Mouse (Mus musculus) stomach, embryonic 14.5 days (tissue): ENCODE measurements around the gene Moap1. TPM values are rescaled to one million over a fixed set of nuclear protein-coding genes. Genes with fewer than 3 reads are reported as not detected.
A peak's percentile ranks its signal among the peaks of the same experiment; 100 is the strongest.

Experiments used
- ATAC-seq: fragments of 200-750 bp; cut with Nextera tagmentation; 2 replicates; pipeline ENCODE4 v1.8.0; 2017; ENCODE audit warnings: low read depth, moderate TSS enrichment; ENCODE audit not compliant: insufficient number of reproducible peaks, insufficient read depth, low FRiP score
- H3K27ac ChIP-seq: fragments of 300-500 bp; sonication (generic); 2 replicates; pipeline ENCODE4 v1.5.1; 2014; ENCODE audit warnings: mild to moderate bottlenecking, low read length, moderate library complexity, mixed read lengths
- H3K27me3 ChIP-seq: fragments of 300-500 bp; sonication (generic); 2 replicates; pipeline ENCODE4 v1.6.1; 2014; ENCODE audit warnings: low read length, control low read depth, mixed read lengths; ENCODE audit not compliant: control insufficient read depth, insufficient read depth
- H3K36me3 ChIP-seq: fragments of 300-500 bp; sonication (generic); 2 replicates; pipeline ENCODE4 v1.6.1; 2014; ENCODE audit warnings: mild to moderate bottlenecking, control low read depth, low read length, moderate library complexity, mixed read lengths; ENCODE audit not compliant: control insufficient read depth, insufficient read depth
- H3K4me1 ChIP-seq: fragments of 300-500 bp; sonication (generic); 2 replicates; pipeline ENCODE4 v1.6.1; 2014; ENCODE audit warnings: low read length, control low read depth, mixed read lengths; ENCODE audit not compliant: control insufficient read depth, insufficient read depth
- H3K4me2 ChIP-seq: fragments of 300-500 bp; sonication (generic); replicated peaks from 2 replicates; pipeline ENCODE4 v1.6.1; 2014; ENCODE audit warnings: low read depth, low read length, control low read depth
- H3K4me3 ChIP-seq: fragments of 300-500 bp; sonication (generic); 2 replicates; pipeline ENCODE4 v1.5.1; 2014; ENCODE audit warnings: low read depth, low read length, control low read depth
- H3K9ac ChIP-seq: fragments of 300-500 bp; sonication (generic); replicated peaks from 2 replicates; pipeline ENCODE4 v1.6.1; 2014; ENCODE audit warnings: low read depth, mild to moderate bottlenecking, control low read depth, low read length, moderate library complexity, mixed read lengths
- H3K9me3 ChIP-seq: fragments of 300-500 bp; sonication (generic); 2 replicates; pipeline ENCODE4 v1.6.1; 2016; ENCODE audit warnings: low read depth, low read length, control low read depth; ENCODE audit not compliant: control insufficient read depth
- WGBS: fragments of 180-500 bp; shearing (Covaris S2); extraction: QIAGEN DNeasy Blood & Tissue Kit; methylation state at CpG from one replicate; pipeline ENCODE4 v1.1.7; 2014; 5-methylcytosine and 5-hydroxymethylcytosine counted together
- polyA plus RNA-seq: library from polyadenylated mRNA; unstranded; fragments of >200 nt; fragmentation: Nextera tagmentation; extraction: Ambion mirVana; gene quantifications from 2 replicates; pipeline ENCODE4 v1.2.1, GENCODE M21; 2014

Gene Moap1
- polyA plus RNA-seq, 1 experiment from 2014 or later = 22.9 TPM

- peaks cover 49% of the 10 kb centered on the region for H3K4me1 ChIP-seq
- no peak overlapping the region for H3K4me2 ChIP-seq
- no peaks in the 10 kb centered on the region for H3K36me3 ChIP-seq
- H3K27ac ChIP-seq = no peak overlapping the region
- no peaks in the 10 kb centered on the region for H3K27me3 ChIP-seq
- no peak overlapping the region for H3K9ac ChIP-seq
- H3K4me3 ChIP-seq = no peak overlapping the region
- 92% methylated on average over 5 of the region's 5 CpGs for WGBS
- ATAC-seq = no peak
- no peaks in the 10 kb centered on the region for H3K9me3 ChIP-seq
Observed at GRCm38 (mm10) chr12:102701691-102702207, 41.7 kb downstream of the Moap1 start.

GRCm38 (mm10) chr12:102700453-102700852 lies 43.0 kb downstream of the Moap1 start:
- WGBS = 49% methylated on average over 12 of the region's 12 CpGs
- no peaks in the 10 kb centered on the region for H3K36me3 ChIP-seq
- ATAC-seq = no peak
- H3K27me3 ChIP-seq = no peaks in the 10 kb centered on the region
- H3K9me3 ChIP-seq = no peaks in the 10 kb centered on the region
- H3K4me2 ChIP-seq = no peak overlapping the region
- no peak overlapping the region for H3K27ac ChIP-seq
- H3K4me3 ChIP-seq = no peak overlapping the region
- no peak overlapping the region for H3K9ac ChIP-seq
- H3K4me1 ChIP-seq = peaks cover 55% of the 10 kb centered on the region

GRCm38 (mm10) chr12:102699156-102699555 lies 44.3 kb downstream of the Moap1 start:
- 59% methylated on average over 1 of the region's 1 CpGs for WGBS
- no peak for ATAC-seq
- Histone ChIP-seq H3K27me3 (no peaks in the 10 kb centered on the region), H3K27ac (no peak overlapping the region), H3K4me3 (no peak overlapping the region), H3K9me3 (no peaks in the 10 kb centered on the region), H3K36me3 (no peaks in the 10 kb centered on the region), H3K4me1 (peaks cover 54% of the 10 kb centered on the region), H3K4me2 (no peak overlapping the region), H3K9ac (no peak overlapping the region)

GRCm38 (mm10) chr12:102698089-102698684 lies 45.3 kb downstream of the Moap1 start:
- Histone ChIP-seq H3K9ac (no peak overlapping the region), H3K9me3 (no peaks in the 10 kb centered on the region), H3K27me3 (no peaks in the 10 kb centered on the region), H3K27ac (peak overlapping the region; percentile 15; the same call in 1 of the 2 replicates), H3K4me1 (peaks cover 46% of the 10 kb centered on the region), H3K4me3 (no peak overlapping the region), H3K4me2 (no peak overlapping the region), H3K36me3 (no peaks in the 10 kb centered on the region)
- 35% methylated on average over 1 of the region's 1 CpGs for WGBS
- 0 out of 2 replicates have a peak, but pooled peaks have one; percentile 20 for ATAC-seq

GRCm38 (mm10) chr12:102697381-102697780 lies 46.1 kb downstream of the Moap1 start:
- Histone ChIP-seq H3K4me3 (no peak overlapping the region), H3K4me2 (no peak overlapping the region), H3K36me3 (no peaks in the 10 kb centered on the region), H3K9me3 (no peaks in the 10 kb centered on the region), H3K4me1 (peaks cover 38% of the 10 kb centered on the region), H3K9ac (no peak overlapping the region), H3K27me3 (no peaks in the 10 kb centered on the region), H3K27ac (no peak overlapping the region)
- no peak for ATAC-seq
- 63% methylated on average over 7 of the region's 7 CpGs for WGBS

GRCm38 (mm10) chr12:102696635-102697354 lies 46.7 kb downstream of the Moap1 start:
- no peak for ATAC-seq
- H3K4me2 ChIP-seq = no peak overlapping the region
- no peak overlapping the region for H3K4me3 ChIP-seq
- H3K9me3 ChIP-seq = no peaks in the 10 kb centered on the region
- no peak overlapping the region for H3K9ac ChIP-seq
- WGBS = 68% methylated on average over 14 of the region's 14 CpGs
- H3K27ac ChIP-seq = no peak overlapping the region
- no peaks in the 10 kb centered on the region for H3K27me3 ChIP-seq
- peaks cover 38% of the 10 kb centered on the region for H3K4me1 ChIP-seq
- H3K36me3 ChIP-seq = no peaks in the 10 kb centered on the region

GRCm38 (mm10) chr12:102695369-102696239 lies 47.9 kb downstream of the Moap1 start:
- Histone ChIP-seq H3K9me3 (no peaks in the 10 kb centered on the region), H3K27me3 (no peaks in the 10 kb centered on the region), H3K27ac (no peak overlapping the region), H3K4me2 (no peak overlapping the region), H3K4me3 (no peak overlapping the region), H3K9ac (no peak overlapping the region), H3K36me3 (no peaks in the 10 kb centered on the region), H3K4me1 (peaks cover 38% of the 10 kb centered on the region)
- ATAC-seq = no peak
- 70% methylated on average over 18 of the region's 18 CpGs for WGBS
